Mouse (Mus musculus) embryonic facial prominence, embryonic 14.5 days (tissue): ENCODE results near the gene Col5a1. TPM values are rescaled to one million over a fixed set of nuclear protein-coding genes. Genes with fewer than 3 reads are reported as not detected.
A peak's percentile ranks its signal among the peaks of the same experiment; 100 is the strongest.

Source experiments
- ATAC-seq: fragments of 200-750 bp; cut with Nextera tagmentation; 2 replicates; pipeline ENCODE4 v1.8.0; 2017; ENCODE audit warnings: low read depth, moderate number of reproducible peaks, moderate TSS enrichment
- DNase-seq: peaks from one replicate; pipeline ENCODE4 v3.0.0-alpha.2; 2015; ENCODE audit warnings: low spot score
- H3K27ac ChIP-seq: fragments of 300-500 bp; sonication (generic); replicated peaks from 2 replicates; pipeline ENCODE4 v1.5.1; 2014; ENCODE audit warnings: low read depth, mild to moderate bottlenecking, low read length, moderate library complexity
- H3K27me3 ChIP-seq: fragments of 300-500 bp; sonication (generic); replicated peaks from 2 replicates; pipeline ENCODE4 v1.6.1; 2014; ENCODE audit warnings: low read length; ENCODE audit not compliant: control insufficient read depth, insufficient read depth
- H3K36me3 ChIP-seq: fragments of 300-500 bp; sonication (generic); 2 replicates; pipeline ENCODE4 v1.6.1; 2014; ENCODE audit warnings: low read length, mixed read lengths; ENCODE audit not compliant: control insufficient read depth, insufficient read depth
- H3K4me1 ChIP-seq: fragments of 300-500 bp; sonication (generic); 2 replicates; pipeline ENCODE4 v1.6.1; 2014; ENCODE audit warnings: antibody characterized with exemption, low read length; ENCODE audit not compliant: control insufficient read depth, insufficient read depth
- H3K4me2 ChIP-seq: fragments of 300-500 bp; sonication (generic); 2 replicates; pipeline ENCODE4 v1.6.1; 2014; ENCODE audit warnings: low read depth, mild to moderate bottlenecking, low read length, moderate library complexity, mixed read lengths
- H3K4me3 ChIP-seq: fragments of 300-500 bp; sonication (generic); 2 replicates; pipeline ENCODE4 v1.5.1; 2014; ENCODE audit warnings: low read depth, mild to moderate bottlenecking, low read length
- H3K9ac ChIP-seq: fragments of 300-500 bp; sonication (generic); 2 replicates; pipeline ENCODE4 v1.6.1; 2014; ENCODE audit warnings: low read depth, mild to moderate bottlenecking, low read length, moderate library complexity, mixed read lengths
- H3K9me3 ChIP-seq: fragments of 300-500 bp; sonication (generic); 2 replicates; pipeline ENCODE4 v1.6.1; 2016; ENCODE audit warnings: low read length; ENCODE audit not compliant: control insufficient read depth
- WGBS: fragments of 180-500 bp; shearing (Covaris S2); extraction: QIAGEN DNeasy Blood & Tissue Kit; methylation state at CpG from one replicate; pipeline ENCODE4 v1.1.7; 2014; 5-methylcytosine and 5-hydroxymethylcytosine counted together
- polyA plus RNA-seq: library from polyadenylated mRNA; unstranded; fragments of >200 nt; fragmentation: Nextera tagmentation; extraction: Ambion mirVana; gene quantifications from 2 replicates; pipeline ENCODE4 v1.2.1, GENCODE M21; 2014

The Col5a1 gene
- polyA plus RNA-seq, 1 experiment from 2014 or later: 253 TPM

DNA sequence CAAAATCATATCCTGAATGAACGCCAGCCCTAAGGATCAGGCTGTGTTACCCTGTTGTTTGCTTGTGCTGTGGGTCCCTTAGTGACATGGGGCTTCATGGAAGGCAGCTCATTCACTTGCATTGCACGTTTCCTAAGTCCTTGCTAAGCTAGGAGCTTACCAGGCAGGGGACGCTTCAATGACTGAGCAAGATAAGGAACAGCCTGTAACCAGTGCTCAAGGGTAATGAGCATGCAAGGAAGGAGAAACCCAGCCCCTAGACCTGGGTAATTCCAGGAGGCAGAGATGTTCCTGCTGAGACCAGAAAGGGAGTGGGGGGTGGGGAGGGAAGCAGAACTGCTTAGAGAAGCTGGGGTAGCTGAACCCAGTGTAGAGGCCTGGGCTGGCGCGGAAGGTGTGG lies 107.2 kb downstream of the Col5a1 start:
- peaks cover 92% of the 10 kb centered on the region for H3K36me3 ChIP-seq
- H3K27me3 ChIP-seq: no peaks in the 10 kb centered on the region
- DNase-seq: no peak
- no peak for ATAC-seq
- H3K4me1 ChIP-seq: no peaks in the 10 kb centered on the region
- no peaks in the 10 kb centered on the region for H3K9me3 ChIP-seq
- WGBS: 76% methylated on average over 5 of the region's 5 CpGs
- no peak overlapping the region for H3K27ac ChIP-seq
- no peak overlapping the region for H3K4me2 ChIP-seq
- H3K4me3 ChIP-seq: no peak overlapping the region
- no peak overlapping the region for H3K9ac ChIP-seq

DNA sequence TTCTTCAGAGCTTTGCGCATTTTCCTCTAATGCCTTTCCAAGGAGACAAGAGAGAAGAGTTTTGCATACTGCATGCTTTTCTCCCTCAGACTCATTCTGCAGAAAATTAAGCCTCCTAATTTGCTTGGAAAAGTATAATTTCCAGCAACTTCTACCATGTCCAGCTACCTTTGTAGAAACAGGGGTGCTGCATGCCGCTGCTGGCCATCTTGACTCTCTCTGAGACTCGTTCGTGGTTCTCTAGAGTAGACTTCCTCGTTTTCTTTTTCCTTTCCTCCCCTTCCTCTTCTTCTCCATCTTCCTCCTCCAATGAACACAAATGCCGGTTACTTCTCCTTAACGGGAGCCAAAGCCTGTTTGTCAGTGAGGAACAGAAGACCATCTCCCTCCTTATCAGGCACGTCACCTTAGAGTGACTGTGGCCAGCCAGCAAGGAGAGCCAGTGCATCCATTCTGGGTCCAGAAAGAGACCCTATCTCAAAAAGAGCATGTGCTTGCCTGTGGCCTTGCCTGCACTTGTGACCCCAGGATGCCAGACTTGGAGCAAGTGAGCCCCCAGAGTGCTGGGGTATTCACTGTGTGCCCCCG lies 113.9 kb downstream of the Col5a1 start:
- Histone ChIP-seq H3K9me3 (no peaks in the 10 kb centered on the region), H3K4me3 (no peak overlapping the region), H3K27me3 (no peaks in the 10 kb centered on the region), H3K9ac (no peak overlapping the region), H3K36me3 (peaks cover 97% of the 10 kb centered on the region), H3K27ac (no peak overlapping the region), H3K4me2 (no peak overlapping the region), H3K4me1 (no peaks in the 10 kb centered on the region)
- no peak for DNase-seq
- WGBS: 90% methylated on average over 8 of the region's 9 CpGs
- ATAC-seq: no peak

DNA sequence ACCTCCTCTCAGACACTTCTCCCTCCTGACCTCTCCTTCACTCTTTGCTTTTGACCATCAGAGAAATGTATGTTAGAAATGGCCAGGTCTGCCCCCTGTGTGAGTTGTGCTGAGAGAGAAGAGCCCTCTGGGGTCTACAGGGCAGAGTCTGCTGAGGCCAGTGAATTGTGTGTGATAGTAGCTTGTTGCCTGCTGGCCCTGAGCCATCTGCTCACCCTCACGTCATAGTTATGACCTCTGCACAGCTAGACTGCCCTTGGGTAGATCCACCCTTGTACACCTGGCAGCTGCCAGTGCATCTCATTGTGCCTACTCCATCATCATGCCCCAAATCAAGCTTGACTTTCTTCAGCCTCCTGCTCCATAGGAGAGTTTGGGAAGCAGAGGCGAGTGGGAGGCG lies 114.4 kb downstream of the Col5a1 start:
- no peaks in the 10 kb centered on the region for H3K27me3 ChIP-seq
- WGBS: 79% methylated on average over 3 of the region's 3 CpGs
- H3K9ac ChIP-seq: no peak overlapping the region
- no peak overlapping the region; the same call in 1 of the 2 replicates for H3K27ac ChIP-seq
- no peaks in the 10 kb centered on the region for H3K9me3 ChIP-seq
- H3K4me1 ChIP-seq: no peaks in the 10 kb centered on the region
- peaks cover 99% of the 10 kb centered on the region for H3K36me3 ChIP-seq
- no peak for DNase-seq
- no peak for ATAC-seq
- no peak overlapping the region for H3K4me2 ChIP-seq
- no peak overlapping the region for H3K4me3 ChIP-seq

DNA sequence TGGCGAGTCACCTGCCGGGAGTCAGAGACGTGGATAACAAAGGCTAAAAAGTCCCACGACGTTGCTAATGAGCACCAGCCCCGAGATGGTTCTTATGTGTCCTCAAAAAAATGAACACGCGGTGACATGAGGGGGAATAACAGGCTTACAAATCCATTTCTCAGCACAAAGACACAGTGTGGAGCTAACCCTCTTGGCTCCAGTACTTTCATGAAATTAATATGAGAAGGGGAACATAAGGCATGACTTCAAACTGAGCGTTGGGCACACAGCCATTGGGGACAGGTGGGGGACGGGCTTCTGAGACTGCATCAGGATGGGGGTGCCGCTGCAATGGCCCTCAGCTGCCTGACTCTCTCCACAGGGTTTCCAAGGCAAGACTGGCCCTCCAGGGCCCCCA lies 115.0 kb downstream of the Col5a1 start:
- H3K27me3 ChIP-seq: no peaks in the 10 kb centered on the region
- no peak overlapping the region; the same call in 1 of the 2 replicates for H3K27ac ChIP-seq
- DNase-seq (no peak), ATAC-seq (0 out of 2 replicates have a peak, but pooled peaks have one; percentile 32)
- H3K4me2 ChIP-seq: no peak overlapping the region
- H3K4me3 ChIP-seq: no peak overlapping the region
- H3K9me3 ChIP-seq: no peaks in the 10 kb centered on the region
- WGBS: 76% methylated on average over 11 of the region's 11 CpGs
- H3K9ac ChIP-seq: no peak overlapping the region
- peaks cover 99% of the 10 kb centered on the region for H3K36me3 ChIP-seq
- H3K4me1 ChIP-seq: no peaks in the 10 kb centered on the region

DNA sequence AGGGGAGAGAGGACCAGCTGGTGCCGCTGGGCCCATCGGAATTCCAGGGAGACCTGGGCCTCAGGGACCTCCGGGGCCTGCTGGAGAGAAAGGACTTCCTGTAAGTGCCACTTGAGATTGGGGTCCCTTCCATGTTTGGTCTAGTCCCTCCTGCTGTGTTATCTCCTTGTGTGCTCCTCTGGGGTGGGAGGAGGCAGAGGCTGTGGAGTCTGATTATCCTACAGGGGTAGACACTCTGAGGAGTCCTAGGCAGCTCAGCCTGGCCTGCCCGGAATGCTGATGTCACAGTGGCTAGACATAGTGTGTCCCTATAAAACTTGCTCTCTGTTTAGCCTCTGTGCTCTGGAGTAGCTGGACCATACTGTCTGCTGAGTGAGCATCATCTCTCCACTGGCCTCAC lies 119.0 kb downstream of the Col5a1 start:
- Histone ChIP-seq H3K36me3 (peaks cover 99% of the 10 kb centered on the region), H3K9ac (no peak overlapping the region), H3K27ac (no peak overlapping the region), H3K27me3 (no peaks in the 10 kb centered on the region), H3K4me1 (no peaks in the 10 kb centered on the region), H3K4me3 (no peak overlapping the region), H3K4me2 (no peak overlapping the region), H3K9me3 (no peaks in the 10 kb centered on the region)
- no peak for ATAC-seq
- no peak for DNase-seq
- WGBS: 75% methylated on average over 2 of the region's 4 CpGs

DNA sequence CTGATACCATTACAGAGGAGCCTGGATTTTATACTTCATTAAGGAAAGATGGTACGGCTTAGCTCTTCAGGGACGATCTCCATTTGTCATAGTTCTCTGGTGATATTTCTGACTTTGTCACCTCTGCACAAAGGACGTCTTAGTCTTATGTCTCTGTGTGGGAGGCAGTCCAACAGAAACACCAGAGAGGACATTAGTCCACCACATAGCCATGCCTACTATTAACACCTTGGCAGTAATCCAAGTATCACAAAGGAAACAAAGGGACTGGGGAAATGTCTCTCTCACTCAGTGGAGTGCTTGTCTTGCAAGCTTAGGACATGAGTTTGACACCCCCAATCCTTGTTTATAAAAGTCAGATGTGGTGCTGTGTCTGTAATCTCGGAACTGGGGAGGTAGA lies 122.0 kb downstream of the Col5a1 start:
- Histone ChIP-seq H3K4me2 (no peak overlapping the region), H3K4me3 (no peak overlapping the region), H3K27me3 (no peaks in the 10 kb centered on the region), H3K9me3 (no peaks in the 10 kb centered on the region), H3K4me1 (no peaks in the 10 kb centered on the region), H3K9ac (no peak overlapping the region), H3K27ac (peak overlapping the region; percentile 31; the same call in 1 of the 2 replicates), H3K36me3 (peaks cover 100% of the 10 kb centered on the region)
- 56% methylated on average over 4 of the region's 4 CpGs for WGBS
- ATAC-seq (no peak), DNase-seq (peak; percentile 42)

DNA sequence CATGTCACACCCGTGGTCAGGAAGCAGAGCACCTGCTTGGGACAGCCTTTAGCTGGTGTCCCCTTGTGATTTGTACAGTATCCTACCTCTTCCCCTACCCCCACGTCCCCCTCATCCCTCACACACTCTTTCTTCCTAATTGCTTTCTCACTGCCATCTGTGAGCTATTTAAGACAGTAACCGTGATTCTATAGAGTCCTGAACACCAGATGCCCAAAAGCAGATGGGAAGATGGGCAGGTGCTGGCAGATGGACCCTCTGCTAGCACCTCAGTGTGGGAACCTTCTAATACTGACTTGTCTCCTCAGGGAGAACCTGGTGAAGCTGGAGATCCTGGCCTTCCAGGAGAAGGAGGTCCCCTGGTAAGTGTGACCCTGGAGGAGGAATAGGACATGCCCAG lies 126.1 kb downstream of the Col5a1 start:
- Histone ChIP-seq H3K27me3 (no peaks in the 10 kb centered on the region), H3K9ac (no peak overlapping the region), H3K4me1 (no peaks in the 10 kb centered on the region), H3K4me2 (no peak overlapping the region), H3K27ac (no peak overlapping the region), H3K4me3 (no peak overlapping the region), H3K36me3 (peaks cover 99% of the 10 kb centered on the region), H3K9me3 (no peaks in the 10 kb centered on the region)
- DNase-seq (no peak), ATAC-seq (no peak)
- WGBS: 58% methylated on average over 3 of the region's 3 CpGs

DNA sequence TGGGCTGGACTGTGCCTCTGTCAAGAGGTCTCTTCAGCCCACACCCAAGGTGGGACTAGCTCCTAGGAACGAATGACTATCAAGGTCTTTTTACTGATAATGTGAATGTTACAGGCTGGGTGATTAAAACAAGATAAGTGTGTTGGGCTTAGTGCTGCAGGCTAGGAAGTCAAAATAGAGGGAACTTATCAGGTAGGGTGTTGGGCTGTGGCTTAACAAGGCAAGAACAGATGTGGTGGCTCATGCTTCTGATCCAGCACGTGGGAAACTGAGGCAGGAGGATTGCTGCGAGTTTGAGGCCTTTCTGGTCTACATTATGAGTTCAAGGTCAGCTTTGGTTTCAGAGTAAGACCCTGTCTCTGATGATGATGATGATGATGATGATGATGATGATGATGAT lies 128.6 kb downstream of the Col5a1 start:
- Histone ChIP-seq H3K4me2 (no peak overlapping the region), H3K4me3 (no peak overlapping the region), H3K27ac (no peak overlapping the region), H3K36me3 (peaks cover 99% of the 10 kb centered on the region), H3K4me1 (no peaks in the 10 kb centered on the region), H3K27me3 (no peaks in the 10 kb centered on the region), H3K9ac (no peak overlapping the region), H3K9me3 (no peaks in the 10 kb centered on the region)
- DNase-seq (no peak), ATAC-seq (no peak)
- WGBS: 92% methylated on average over 3 of the region's 3 CpGs

DNA sequence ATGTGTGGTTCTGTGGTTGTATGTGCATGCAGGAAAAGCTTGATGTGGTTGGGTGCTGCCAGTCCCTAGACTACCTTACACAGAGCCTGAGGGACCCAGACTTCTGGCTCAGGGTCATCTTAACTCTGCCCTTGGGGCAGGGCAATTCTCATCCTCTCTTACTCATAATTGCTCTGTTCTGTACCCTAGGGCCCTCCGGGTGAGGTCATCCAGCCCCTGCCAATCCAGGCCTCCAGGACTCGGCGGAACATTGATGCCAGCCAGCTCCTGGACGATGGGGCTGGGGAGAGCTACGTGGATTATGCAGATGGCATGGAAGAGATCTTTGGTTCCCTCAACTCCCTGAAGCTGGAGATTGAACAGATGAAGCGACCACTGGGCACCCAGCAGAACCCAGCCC lies 138.2 kb downstream of the Col5a1 start:
- H3K36me3 ChIP-seq: peaks cover 90% of the 10 kb centered on the region

More for the DNA sequence above, 138.2 kb downstream of the Col5a1 start:
- Histone ChIP-seq H3K4me2 (no peak overlapping the region), H3K9me3 (no peaks in the 10 kb centered on the region), H3K27me3 (no peaks in the 10 kb centered on the region), H3K4me1 (no peaks in the 10 kb centered on the region), H3K4me3 (no peak overlapping the region), H3K9ac (no peak overlapping the region), H3K27ac (no peak overlapping the region)
- ATAC-seq (no peak), DNase-seq (no peak)
- WGBS: 93% methylated on average over 6 of the region's 6 CpGs
